Comparison of ENCODE assay signal across 16 mouse cellular contexts in the genomic region with DNA sequence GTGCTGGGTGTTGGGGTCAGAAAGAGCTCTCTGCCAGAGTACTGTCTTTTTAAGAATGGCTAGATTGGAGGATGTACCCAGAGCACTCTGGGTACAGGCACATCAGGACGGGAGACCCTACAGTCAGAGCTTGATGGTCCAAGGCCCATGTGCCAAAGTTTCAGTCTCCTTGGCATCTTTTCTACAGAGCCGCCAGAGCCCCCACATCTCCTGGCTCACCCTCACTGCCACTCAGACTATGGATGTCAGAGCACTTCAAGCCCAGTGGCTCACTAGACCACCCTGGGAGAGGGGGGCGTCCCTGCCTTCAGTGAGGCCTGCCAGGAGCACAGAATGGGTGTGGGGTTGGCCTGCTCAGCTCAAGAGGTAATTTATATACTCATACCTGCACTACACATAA. TPM values are rescaled to one million over a fixed set of nuclear protein-coding genes. Genes with fewer than 3 reads are reported as not detected.
"Had no signal": no experiment of that assay in that cellular context is flagged by ENCODE, and none has a peak within 500 bp of the region (broad histone marks: within the 10 kb centered on the region; RNA-seq: fewer than 3 reads in every experiment).

No protein-coding gene starts in this region.

- ATAC-seq: liver, postnatal 0 days; lung, postnatal 0 days; midbrain, embryonic 16.5 days had no signal

- H3K27me3 ChIP-seq: liver, embryonic 15.5 days; lung, embryonic 15.5 days; neural tube, embryonic 12.5 days had no signal

- H3K9me3 ChIP-seq: liver, embryonic 15.5 days; lung, embryonic 15.5 days; neural tube, embryonic 12.5 days had no signal

- DNase-seq: liver, postnatal 0 days; lung, adult 2 months; lung, postnatal 14 days; lung, postnatal 36 days; right cerebral cortex, postnatal 14 days; thymus, adult 18-20 months; thymus, postnatal 14 days; thymus, postnatal 36 days had no signal

- H3K4me2 ChIP-seq: liver, embryonic 15.5 days; lung, embryonic 15.5 days; midbrain, embryonic 11.5 days; neural tube, embryonic 12.5 days had no signal

- H3K9ac ChIP-seq: liver, embryonic 15.5 days; liver, postnatal 0 days; lung, embryonic 15.5 days; neural tube, embryonic 12.5 days had no signal

- H3K36me3 ChIP-seq: liver, embryonic 15.5 days; lung, embryonic 15.5 days had no signal

- H3K4me3 ChIP-seq: liver, embryonic 15.5 days; lung, embryonic 15.5 days; megakaryocyte, embryonic 14.5 days; neural tube, embryonic 12.5 days had no signal

- H3K27ac ChIP-seq: liver, embryonic 15.5 days; lung, embryonic 15.5 days; macrophage; neural tube, embryonic 12.5 days had no signal

- H3K4me1 ChIP-seq: liver, embryonic 15.5 days; lung, embryonic 15.5 days; megakaryocyte, embryonic 14.5 days had no signal

RNA-seq across cellular contexts. Expression of a gene that starts 38.3 kb away (rescaled TPM):
- polyA plus RNA-seq: liver, postnatal 0 days had no signal
